8 mouse cellular contexts compared by ENCODE assay signal in the genomic region with DNA sequence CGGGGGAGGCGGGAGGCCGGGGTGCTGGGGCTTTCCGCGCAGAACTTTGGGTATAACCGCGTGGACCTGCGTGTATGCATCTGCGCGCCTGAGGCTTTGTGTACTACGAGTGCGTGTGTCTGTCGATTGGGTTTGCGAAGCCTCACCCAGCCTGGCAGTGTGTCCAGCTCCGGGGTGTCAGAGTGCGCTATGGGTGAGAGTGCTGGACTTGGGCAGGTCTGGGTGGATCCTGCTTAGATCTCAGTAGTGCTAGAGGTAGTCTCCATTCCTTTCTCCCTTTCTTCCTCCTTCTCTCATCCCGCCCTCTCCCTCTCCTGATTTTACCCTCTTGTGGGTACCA. TPM values are rescaled to one million over a fixed set of nuclear protein-coding genes. Genes with fewer than 3 reads are reported as not detected.
DNase-seq lines count a peak whose midpoint lies in the region; ATAC-seq lines count a peak whose summit lies in the region.

No protein-coding gene starts in this region.

- H3K27ac ChIP-seq in heart, embryonic 12.5 days (ENCODE audit: poor library complexity, severe bottlenecking) = no peak overlapping the region
- H3K27ac ChIP-seq in forebrain, embryonic 11.5 days (ENCODE audit: low read depth, low read length) = no peak overlapping the region
- H3K27ac ChIP-seq in liver, embryonic 11.5 days (ENCODE audit: low read depth, low read length) = no peak overlapping the region

- ATAC-seq in heart, embryonic 12.5 days (ENCODE audit: insufficient number of reproducible peaks, low FRiP score) = peak; percentile 34
- ATAC-seq in forebrain, embryonic 11.5 days (replicated peaks; ENCODE audit: low FRiP score) = peak; percentile 65
- peak; percentile 24 for ATAC-seq in liver, embryonic 11.5 days (replicated peaks; ENCODE audit: low FRiP score)

- H3K4me3 ChIP-seq in heart, embryonic 12.5 days = peak overlapping the region; percentile 58
- H3K4me3 ChIP-seq in forebrain, embryonic 11.5 days (ENCODE audit: low read depth, low read length) = peak overlapping the region; percentile 53
- H3K4me3 ChIP-seq in liver, embryonic 11.5 days (ENCODE audit: low read depth, low read length) = peak overlapping the region; percentile 61

- peak overlapping the region; percentile 94 for H3K4me2 ChIP-seq in heart, embryonic 12.5 days
- H3K4me2 ChIP-seq in forebrain, embryonic 11.5 days (ENCODE audit: low read depth, low read length, severe bottlenecking) = peak overlapping the region; percentile 79
- H3K4me2 ChIP-seq in liver, embryonic 11.5 days = peak overlapping the region; percentile 81

- peak overlapping the region; percentile 77 for H3K9ac ChIP-seq in heart, embryonic 12.5 days
- peak overlapping the region; percentile 70 for H3K9ac ChIP-seq in forebrain, embryonic 11.5 days (ENCODE audit: low read length)
- H3K9ac ChIP-seq in liver, embryonic 11.5 days (ENCODE audit: low read depth, low read length) = peak overlapping the region; percentile 34; the same call in 1 of the 2 replicates

- DNase-seq in heart, adult 8-10 months (ENCODE audit: low spot score) = no peak
- peak; percentile 42 for DNase-seq in MN1 (ENCODE audit: low spot score)
- no peak for DNase-seq in forebrain, embryonic 11.5 days (ENCODE audit: low spot score)
- DNase-seq in liver, embryonic 11.5 days (ENCODE audit: low spot score) = peak; percentile 40
- peak; percentile 44 for DNase-seq in right cerebral cortex, postnatal 4 days
- no peak for DNase-seq in layer of hippocampus, adult 9-10 months (ENCODE audit: low spot score)
- DNase-seq in adrenal gland, postnatal 36 days = no peak

- peaks cover 66% of the 10 kb centered on the region for H3K27me3 ChIP-seq in heart, embryonic 12.5 days (replicated peaks)
- peaks cover 20% of the 10 kb centered on the region; the same call in 1 of the 2 replicates for H3K27me3 ChIP-seq in forebrain, embryonic 11.5 days (ENCODE audit: control insufficient read depth, insufficient read depth, low read length)
- H3K27me3 ChIP-seq in liver, embryonic 11.5 days (replicated peaks; ENCODE audit: control insufficient read depth, insufficient read depth, low read length) = peaks cover 53% of the 10 kb centered on the region

- peaks cover 9% of the 10 kb centered on the region for H3K4me1 ChIP-seq in heart, embryonic 12.5 days (replicated peaks)
- 0 out of 2 replicates have a peak, but pooled peaks cover 4% of the 10 kb centered on the region for H3K4me1 ChIP-seq in forebrain, embryonic 11.5 days (replicated peaks; ENCODE audit: control insufficient read depth, insufficient read depth, low read length)
- H3K4me1 ChIP-seq in liver, embryonic 11.5 days (replicated peaks; ENCODE audit: control insufficient read depth, insufficient read depth, low read length) = no peaks in the 10 kb centered on the region; the same call in 1 of the 2 replicates

- H3K9me3 ChIP-seq in heart, embryonic 12.5 days (replicated peaks) = no peaks in the 10 kb centered on the region
- H3K9me3 ChIP-seq in forebrain, embryonic 11.5 days (ENCODE audit: control insufficient read depth, low read length) = no peaks in the 10 kb centered on the region
- H3K9me3 ChIP-seq in liver, embryonic 11.5 days (ENCODE audit: control insufficient read depth, low read length) = no peaks in the 10 kb centered on the region

- H3K36me3 ChIP-seq in heart, embryonic 12.5 days = no peaks in the 10 kb centered on the region
- H3K36me3 ChIP-seq in forebrain, embryonic 11.5 days (ENCODE audit: control insufficient read depth, insufficient read depth, low read length) = no peaks in the 10 kb centered on the region
- no peaks in the 10 kb centered on the region for H3K36me3 ChIP-seq in liver, embryonic 11.5 days (ENCODE audit: control insufficient read depth, insufficient read depth, low read length)

- 1% methylated on average over 17 of the region's 17 CpGs for WGBS in heart, embryonic 12.5 days
- WGBS in forebrain, embryonic 11.5 days = under 1% methylated on average over 15 of the region's 17 CpGs
- 2% methylated on average over 17 of the region's 17 CpGs for WGBS in liver, embryonic 11.5 days

RNA-seq across cellular contexts. Expression of gene Tmem74b, which starts 1.0 kb away (rescaled TPM):
- 2.0 and 2.2 TPM in 2 replicates for polyA plus RNA-seq in heart, embryonic 12.5 days (2016; fragmentation: Nextera tagmentation; extraction: Ambion mirVana)
- 1 to 10 TPM; 5.7 to 8.2 (median 5.9) TPM for total RNA-seq in heart, adult 8-10 months (2022)
- 6.9 and 7.7 TPM in 2 replicates for polyA plus RNA-seq in forebrain, embryonic 11.5 days (2014; fragmentation: Nextera tagmentation; extraction: Ambion mirVana)
- 0.32 and 0.62 TPM in 2 replicates for polyA plus RNA-seq in liver, embryonic 11.5 days (2014; fragmentation: Nextera tagmentation; extraction: Ambion mirVana)
- total RNA-seq in adrenal gland, postnatal 36 days (2021) = 1 to 10 TPM in 1 of 2 experiments, under 1 TPM in 1; 0.23 to 1.6 TPM

RNA-seq across cellular contexts. Expression of gene Rad21l, which starts 34.5 kb away (rescaled TPM):
- not detected in 2 replicates for polyA plus RNA-seq in heart, embryonic 12.5 days (2016; fragmentation: Nextera tagmentation; extraction: Ambion mirVana)
- not detected for total RNA-seq in heart, adult 8-10 months (2022)
- not detected in 2 replicates for polyA plus RNA-seq in forebrain, embryonic 11.5 days (2014; fragmentation: Nextera tagmentation; extraction: Ambion mirVana)
- polyA plus RNA-seq in liver, embryonic 11.5 days (2014; fragmentation: Nextera tagmentation; extraction: Ambion mirVana) = not detected in 2 replicates
- total RNA-seq in adrenal gland, postnatal 36 days (2021) = not detected

RNA-seq across cellular contexts. Expression of gene Psmf1, which starts 41.2 kb away (rescaled TPM):
- 28.7 TPM in 2 replicates for polyA plus RNA-seq in heart, embryonic 12.5 days (2016; fragmentation: Nextera tagmentation; extraction: Ambion mirVana)
- 10 to 100 TPM; 22.2 to 28.1 (median 23.1) TPM for total RNA-seq in heart, adult 8-10 months (2022)
- polyA plus RNA-seq in forebrain, embryonic 11.5 days (2014; fragmentation: Nextera tagmentation; extraction: Ambion mirVana) = 46.8 and 51.9 TPM in 2 replicates
- 61.4 and 63.8 TPM in 2 replicates for polyA plus RNA-seq in liver, embryonic 11.5 days (2014; fragmentation: Nextera tagmentation; extraction: Ambion mirVana)
- total RNA-seq in adrenal gland, postnatal 36 days (2021) = 10 to 100 TPM; 31.8 to 38.2 TPM

Comparison
In these comparisons a context has a peak if more than half of its experiments do, and no peak if none do; other contexts are left out.
1. DNase-seq: peak in MN1 (single experiment), liver, embryonic 11.5 days (single experiment) and right cerebral cortex, postnatal 4 days (single experiment); none in heart, adult 8-10 months (single experiment), forebrain, embryonic 11.5 days (single experiment), layer of hippocampus, adult 9-10 months (single experiment) and adrenal gland, postnatal 36 days (0 of 2).
2. Peak in every context shown above with its lines, with median percentiles within 50 percentile points of each other: ATAC-seq, H3K4me2 ChIP-seq, H3K4me3 ChIP-seq and H3K9ac ChIP-seq.